ENCODE assay signal across 24 mouse cellular contexts in genomic region chr1:31932061-31932460, GRCm38 (mm10).
A peak's percentile ranks its signal among the peaks of the same experiment; 100 is the strongest.
DNase-seq lines count a peak whose midpoint lies in the region; TF ChIP-seq lines count a peak whose summit lies in the region.
"Had no signal": no experiment of that assay in that cellular context is flagged by ENCODE, and none has a peak within 500 bp of the region (broad histone marks: within the 10 kb centered on the region; RNA-seq: fewer than 3 reads in every experiment).

No protein-coding gene starts in this region.

- no peaks in the 10 kb centered on the region for H3K9me3 ChIP-seq in ES-E14 (ENCODE audit: control insufficient read depth, insufficient read depth, low read depth, low read length)
- H3K9me3 ChIP-seq: G1E had no signal

- peak; percentile 59 for DNase-seq in ES-CJ7 (ENCODE audit: low read depth, low spot score)
- DNase-seq in ES-E14 (ENCODE audit: low read depth, low spot score), result no peak
- peak; percentile 57 for DNase-seq in R1 (ENCODE audit: low read depth, low spot score)
- DNase-seq in ZHBTc4 (ENCODE audit: low read depth, low spot score), result peak; percentile 32
- DNase-seq in thymus, adult 2 months, result no peak
- DNase-seq in lung, postnatal 14 days, result no peak
- no peak for DNase-seq in gastrocnemius, postnatal 4 days (ENCODE audit: low spot score in 2 of 2)
- no peak for DNase-seq in adrenal gland, postnatal 36 days
- DNase-seq: adrenal gland, adult 2 months; adrenal gland, adult 8-10 months; adrenal gland, postnatal 10 days; adrenal gland, postnatal 14 days; adrenal gland, postnatal 25 days; B cell, adult 2 months; cerebellum, adult 11 months; cerebellum, adult 11-12 months; cerebellum, adult 18-20 months; cerebellum, adult 2 months; cerebellum, adult 8-10 months; cerebellum, adult 9-10 months; cerebellum, adult 9-11 months had no signal

- no peak overlapping the region for H3K9ac ChIP-seq in ES-E14 (ENCODE audit: insufficient read depth, low read depth, low read length, poor library complexity, severe bottlenecking)

- H3K36me3 ChIP-seq in ES-E14 (ENCODE audit: control insufficient read depth, insufficient read depth, low read length, poor library complexity, severe bottlenecking), result no peaks in the 10 kb centered on the region
- H3K36me3 ChIP-seq in thymus, adult 2 months (ENCODE audit: control insufficient read depth, insufficient read depth, low read length), result no peaks in the 10 kb centered on the region
- H3K36me3 ChIP-seq: G1E had no signal

- TF ChIP-seq POLR2A in thymus, adult 2 months (IDR thresholded peaks at IDR 0.05; ENCODE audit: control insufficient read depth, extremely low read depth, insufficient read depth, low read length, poor library complexity), result no peak

- no peak overlapping the region for H3K4me3 ChIP-seq in ES-E14 (ENCODE audit: insufficient read depth in 1 of 2, low read depth in 1 of 2, low read length in 2 of 2, poor library complexity in 1 of 2, severe bottlenecking in 1 of 2)
- no peak overlapping the region for H3K4me3 ChIP-seq in thymus, adult 2 months (ENCODE audit: control insufficient read depth, insufficient read depth, low read length)

- H3K4me1 ChIP-seq in ES-E14 (ENCODE audit: control insufficient read depth in 2 of 2, insufficient read depth in 2 of 2, low read length in 2 of 2, poor library complexity in 1 of 2), result no peaks in the 10 kb centered on the region
- no peaks in the 10 kb centered on the region for H3K4me1 ChIP-seq in thymus, adult 2 months (replicated peaks; ENCODE audit: control insufficient read depth, insufficient read depth, low read length)

- no peak for TF ChIP-seq CTCF in thymus, adult 2 months (IDR thresholded peaks at IDR 0.05; ENCODE audit: borderline replicate concordance, control insufficient read depth, extremely low read depth, insufficient read depth, low read length, poor library complexity)

- H3K27ac ChIP-seq in ES-E14 (ENCODE audit: insufficient read depth, low read depth, low read length, poor library complexity, severe bottlenecking), result peak overlapping the region; percentile 18; the same call in 1 of the 2 replicates
- no peak overlapping the region for H3K27ac ChIP-seq in thymus, adult 2 months (ENCODE audit: control insufficient read depth, insufficient read depth, low read length)

- no peaks in the 10 kb centered on the region for H3K27me3 ChIP-seq in thymus, adult 2 months (ENCODE audit: control insufficient read depth, insufficient read depth, low read length)
- H3K27me3 ChIP-seq: CH12.LX, Patski had no signal

- WGBS in thymus, adult 2 months, result 94% methylated on average over 2 of the region's 2 CpGs

- in situ Hi-C loops in ES-E14 (cut with MboI; ENCODE audit: low sequenced_read_pairs in 2 of 2, unreplicated experiment in 2 of 2), result no loop called here

TF ChIP-seq in ES-E14, 5 proteins besides CTCF, POLR2A, EP300 and RAD21:
- TF ChIP-seq HCFC1 (IDR thresholded peaks at IDR 0.05; ENCODE audit: borderline replicate concordance, insufficient read depth, low read length) (no peak), ZC3H11A (IDR thresholded peaks at IDR 0.05; ENCODE audit: borderline replicate concordance, low read depth, low read length) (no peak), ZNF384 (IDR thresholded peaks at IDR 0.05; ENCODE audit: low read depth, low read length) (no peak), CHD2 (IDR thresholded peaks at IDR 0.05; ENCODE audit: low read depth, low read length) (no peak), MAFK (IDR thresholded peaks at IDR 0.05; ENCODE audit: insufficient read depth, low read depth, low read length) (no peak)

Comparison
In these comparisons a context has a peak if more than half of its experiments do, and no peak if none do; other contexts are left out.
1. DNase-seq: peak in ES-CJ7 (single experiment), R1 (single experiment) and ZHBTc4 (single experiment); none in ES-E14 (single experiment), thymus, adult 2 months (single experiment), lung, postnatal 14 days (single experiment), gastrocnemius, postnatal 4 days (0 of 2) and adrenal gland, postnatal 36 days (0 of 2).